Mouse (Mus musculus) frontal cortex, adult (tissue): ENCODE results near the gene Golga5.

Experiments
- ATAC-seq: cut with Nextera tagmentation; 2 replicates; pipeline ENCODE4 v1.9.2; 2017; ENCODE audit warnings: mild to moderate bottlenecking, moderate library complexity, mixed read lengths; ENCODE audit not compliant: low TSS enrichment

Gene Golga5

DNA sequence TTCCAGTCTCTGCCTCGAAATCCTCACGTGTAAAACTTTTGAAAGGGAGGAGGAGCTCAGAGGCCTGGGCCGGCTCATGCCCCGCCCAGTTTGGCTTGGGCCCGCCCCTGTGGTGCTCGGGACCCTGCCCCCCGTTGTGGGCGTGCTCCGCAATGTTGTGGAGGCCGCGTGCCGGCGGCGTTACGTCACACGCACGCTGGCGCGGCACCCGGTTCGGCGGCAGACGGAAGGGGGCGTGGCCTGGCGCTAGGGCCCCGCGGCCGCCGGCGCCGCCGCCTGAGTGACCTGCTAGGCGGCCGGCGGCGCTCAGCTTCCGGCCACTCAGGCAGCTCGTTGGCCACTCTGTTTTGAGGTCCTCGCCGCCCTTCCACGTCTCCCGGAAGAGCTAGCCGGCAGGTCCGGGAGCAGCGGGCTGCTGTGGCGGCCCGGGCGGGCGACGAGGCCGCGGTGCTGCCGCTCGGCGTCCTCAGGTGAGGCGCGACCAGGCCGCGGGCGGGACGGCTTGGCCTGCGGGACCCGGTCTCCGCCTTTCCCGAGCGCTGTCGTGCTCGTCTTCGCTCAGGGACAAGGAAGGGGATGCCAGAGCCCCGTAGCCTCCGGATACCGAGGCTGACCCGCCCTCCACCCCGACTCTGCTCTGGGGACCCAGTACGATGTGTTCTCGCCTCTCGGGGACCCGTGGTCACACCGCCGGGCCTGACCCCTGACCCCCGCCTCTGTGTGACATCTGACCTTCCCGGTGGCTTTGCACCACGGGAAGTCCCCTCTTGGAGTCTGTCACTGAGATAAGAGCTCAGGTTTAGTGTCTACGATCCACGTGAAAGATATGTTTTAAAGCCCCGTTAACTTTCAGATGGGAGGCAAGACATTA lies at the start of gene Golga5:
Gene Golga5 (plus strand): TSS at position 242 of the 871 bp plus-strand sequence.
- ATAC-seq, result peak; percentile 98

DNA sequence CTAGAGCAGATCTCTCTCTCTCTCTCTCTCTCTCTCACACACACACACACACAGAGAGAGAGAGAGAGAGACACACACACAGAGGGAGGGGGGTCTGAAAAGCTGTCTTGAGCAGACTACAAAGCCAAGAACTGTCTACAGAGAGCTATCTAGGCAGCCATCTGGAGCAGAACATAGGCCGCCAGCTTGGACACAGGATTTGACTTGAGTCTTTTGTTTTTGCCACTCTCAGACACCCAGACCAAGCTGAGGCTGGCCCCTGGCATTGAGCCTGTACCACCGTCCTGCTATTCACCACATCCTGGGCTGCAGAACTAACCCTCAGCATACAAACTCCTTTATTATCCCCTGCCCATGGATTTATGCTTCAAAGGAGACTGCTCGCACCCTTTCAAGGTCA lies 49.4 kb upstream of the Golga5 start:
- ATAC-seq, result peak; percentile 28

DNA sequence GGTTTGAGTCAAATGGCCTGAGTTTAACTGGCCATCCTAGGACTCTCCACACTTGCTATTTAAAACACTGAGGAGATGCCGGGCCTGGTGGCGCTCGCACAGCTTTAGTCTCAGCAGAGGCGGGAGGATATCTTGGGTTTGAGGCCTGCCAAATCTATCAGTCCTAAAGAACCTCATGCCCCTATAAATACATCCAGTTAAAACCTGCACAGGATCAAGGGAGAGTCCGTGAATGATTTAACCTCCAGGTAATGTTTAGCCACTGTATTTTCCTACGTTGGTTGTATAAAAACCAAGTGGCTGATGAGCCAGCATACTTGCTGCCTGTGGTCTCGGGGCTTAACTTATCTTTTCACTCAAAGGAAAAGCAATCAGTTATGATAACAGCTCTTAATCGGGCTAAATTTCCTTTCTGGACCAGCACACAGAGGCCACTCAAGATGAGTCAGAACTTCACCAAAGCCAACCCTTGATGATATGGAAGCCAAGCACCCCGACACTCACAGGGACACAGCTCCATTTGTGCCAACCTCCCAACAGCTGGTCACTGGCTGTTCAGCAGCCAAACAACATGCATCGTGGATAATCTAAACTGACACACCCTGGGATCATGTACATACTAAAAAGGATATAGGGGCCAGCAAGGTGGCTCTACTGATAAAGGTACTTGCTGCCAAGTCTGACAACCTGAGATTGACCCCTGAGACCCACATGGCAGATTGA lies 48.6 kb upstream of the Golga5 start:
- ATAC-seq, result no peak

DNA sequence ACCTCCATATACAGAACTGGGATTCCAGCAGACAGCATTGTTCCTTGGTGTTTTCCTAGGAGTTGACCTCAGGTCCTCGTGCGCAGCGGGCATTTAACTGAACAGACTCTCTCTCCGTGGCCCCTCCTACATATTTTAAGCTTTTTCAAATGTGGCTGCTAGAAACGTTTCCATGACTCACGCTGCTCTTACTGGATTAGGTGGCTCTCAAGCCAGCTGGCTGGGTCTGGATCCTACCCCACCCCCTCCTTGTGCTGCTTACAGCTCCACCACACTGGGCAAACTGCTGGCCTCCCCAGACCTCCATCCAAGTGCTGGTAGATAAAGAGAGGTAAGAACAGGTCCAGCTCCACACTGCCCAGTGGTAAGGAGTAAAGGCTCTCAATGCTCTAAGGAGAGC lies 46.9 kb upstream of the Golga5 start:
- peak; percentile 77 for ATAC-seq

DNA sequence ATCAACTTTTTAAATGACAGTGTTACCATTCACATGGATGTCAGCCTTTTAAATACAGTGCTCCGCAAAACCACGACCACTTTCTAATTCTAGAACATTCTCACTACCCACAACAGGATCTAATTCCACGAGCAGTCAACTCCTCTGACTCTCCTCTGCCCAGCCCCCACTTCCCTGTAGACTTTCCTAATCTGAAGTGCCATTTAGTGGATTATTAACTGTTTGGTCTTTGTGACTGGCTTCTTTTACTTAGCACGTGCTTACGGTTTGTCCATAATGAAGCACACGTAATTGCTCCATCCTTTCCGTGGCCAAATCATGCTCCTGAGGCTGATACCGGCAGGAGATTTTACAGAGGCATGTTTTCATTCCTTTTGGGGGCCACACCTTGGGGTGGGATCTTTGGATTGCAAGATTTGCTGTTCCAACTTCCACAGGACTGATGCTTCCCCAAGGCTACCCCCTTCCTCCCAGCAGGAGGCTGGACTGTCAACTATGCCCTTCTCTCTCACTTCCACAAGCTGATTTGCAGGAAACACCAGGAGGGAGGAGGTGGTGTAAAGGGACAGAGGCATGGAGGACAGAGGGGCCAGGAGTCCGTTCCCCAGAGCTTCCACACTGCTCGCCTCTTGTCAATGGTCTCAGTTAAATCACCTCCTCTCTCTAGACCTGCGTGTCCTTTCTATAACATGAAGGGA lies 46.2 kb upstream of the Golga5 start:
- no peak for ATAC-seq

DNA sequence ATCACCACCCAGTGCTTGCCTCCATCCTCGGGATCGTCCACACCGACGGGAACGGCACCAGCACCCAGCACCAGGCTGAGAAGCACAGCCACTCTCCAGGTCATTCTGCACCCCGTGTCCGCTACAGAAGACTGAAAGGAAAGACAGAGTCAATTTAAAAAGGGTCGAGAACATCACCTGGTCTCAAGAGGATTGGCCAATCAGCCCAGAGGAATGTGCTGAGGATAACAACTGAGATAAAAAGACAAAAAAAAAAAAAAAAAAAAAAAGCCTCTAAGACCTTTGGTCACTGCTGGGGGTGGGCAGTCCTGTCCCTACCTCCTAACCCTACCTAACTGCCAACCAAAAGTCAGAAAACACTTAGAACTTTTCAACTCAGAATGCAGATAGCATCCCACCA lies 45.3 kb upstream of the Golga5 start:
- ATAC-seq, result no peak

DNA sequence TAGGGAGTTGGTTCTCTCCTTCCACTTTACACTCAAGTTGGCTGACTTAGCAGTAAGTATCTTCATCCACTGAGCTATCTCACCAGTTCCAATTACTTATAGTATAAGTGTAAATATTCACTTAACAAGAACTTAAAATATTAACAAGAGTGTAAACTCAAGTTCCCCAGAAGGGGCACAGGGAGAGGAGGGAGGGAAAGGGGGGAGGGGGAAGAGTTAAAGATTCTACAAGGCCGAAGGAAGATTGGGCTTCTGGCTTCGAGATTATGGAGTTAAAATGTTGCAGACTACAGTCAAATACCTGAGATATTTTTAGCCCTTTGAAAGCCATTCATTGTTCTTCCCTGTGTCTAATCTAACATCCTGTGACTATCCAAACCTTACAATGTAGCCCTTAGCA lies 44.5 kb upstream of the Golga5 start:
- ATAC-seq, result no peak

DNA sequence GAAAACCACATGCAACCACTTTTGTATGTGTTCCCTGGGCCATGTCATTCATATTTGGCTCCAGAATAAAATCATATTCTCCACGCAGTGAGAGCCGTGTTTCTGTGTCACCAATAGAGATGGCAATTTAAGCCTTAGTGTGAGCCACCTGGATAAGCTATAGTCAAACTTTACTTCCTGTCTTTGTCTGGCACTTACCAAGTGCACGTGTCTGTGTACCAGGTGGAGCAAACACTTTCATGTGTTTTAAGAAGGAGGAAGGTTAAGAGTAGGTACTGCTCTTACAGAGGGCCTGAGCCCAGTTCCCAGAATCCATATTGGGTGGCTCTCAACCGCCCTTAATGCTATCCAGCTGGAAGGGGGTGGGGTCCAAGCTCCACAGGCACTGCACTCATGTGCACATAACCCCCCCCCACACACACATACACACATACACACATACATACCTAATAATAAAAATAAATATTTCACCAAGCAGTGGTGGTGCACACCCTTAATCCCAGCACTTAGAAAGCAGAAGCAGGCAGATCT lies 43.8 kb upstream of the Golga5 start:
- no peak for ATAC-seq

DNA sequence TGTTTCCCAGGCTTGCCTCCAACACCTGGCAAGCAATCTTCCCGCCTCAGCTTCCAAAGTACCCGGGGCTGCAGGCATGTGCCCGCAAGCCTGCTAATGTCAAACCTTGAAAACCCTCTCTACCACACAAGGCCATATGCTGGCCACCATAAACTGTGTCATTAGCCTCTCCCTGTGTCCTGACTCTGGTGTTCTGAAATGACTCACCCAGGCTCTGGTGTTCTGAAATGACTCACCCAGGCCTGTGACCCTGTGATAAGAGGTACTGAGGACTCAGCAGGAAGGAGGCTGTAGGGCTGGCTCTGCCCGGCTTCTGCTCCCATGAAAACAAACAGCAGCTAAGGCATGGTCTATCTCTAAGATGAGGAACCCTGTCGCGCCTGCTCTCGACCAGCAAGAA lies 42.6 kb upstream of the Golga5 start:
- ATAC-seq, result no peak

DNA sequence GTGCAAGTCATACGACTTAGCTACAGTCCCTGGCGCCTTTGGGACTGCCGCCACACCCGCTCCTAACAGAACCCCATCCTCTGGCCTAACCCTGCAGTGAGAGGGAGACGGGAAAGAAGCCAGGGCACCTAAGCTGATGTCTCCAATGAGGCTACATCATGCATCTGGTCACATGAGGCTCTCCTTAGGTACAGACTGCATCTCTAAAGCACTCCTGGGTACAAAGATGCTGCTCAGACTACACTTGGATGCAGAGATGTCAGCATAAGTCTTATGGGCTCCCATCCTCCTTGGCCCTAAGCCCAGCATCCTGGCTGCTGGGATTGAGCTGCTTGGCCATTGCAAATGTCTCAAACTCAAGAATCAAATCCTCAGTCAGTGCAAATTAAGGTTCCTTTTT lies 39.3 kb upstream of the Golga5 start:
- no peak for ATAC-seq

DNA sequence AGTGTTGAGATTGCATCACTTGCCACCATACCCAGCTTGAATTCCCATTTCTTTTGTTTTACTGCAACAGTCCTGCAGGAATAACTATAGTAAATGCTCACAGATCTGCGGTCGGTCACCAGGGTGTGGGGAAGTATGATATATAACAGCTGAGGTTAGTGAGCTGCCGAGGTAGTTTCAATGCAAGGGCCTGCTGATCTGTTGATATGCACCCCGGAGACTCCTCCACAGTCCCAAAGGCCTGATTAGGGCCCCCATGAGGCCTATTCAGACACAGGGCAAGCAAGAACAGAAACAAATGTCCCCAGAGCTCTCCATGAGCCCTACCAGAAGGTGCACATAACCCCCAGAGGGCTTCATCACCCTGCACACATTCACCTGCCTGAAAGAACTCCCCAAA lies 38.7 kb upstream of the Golga5 start:
- ATAC-seq, result no peak

DNA sequence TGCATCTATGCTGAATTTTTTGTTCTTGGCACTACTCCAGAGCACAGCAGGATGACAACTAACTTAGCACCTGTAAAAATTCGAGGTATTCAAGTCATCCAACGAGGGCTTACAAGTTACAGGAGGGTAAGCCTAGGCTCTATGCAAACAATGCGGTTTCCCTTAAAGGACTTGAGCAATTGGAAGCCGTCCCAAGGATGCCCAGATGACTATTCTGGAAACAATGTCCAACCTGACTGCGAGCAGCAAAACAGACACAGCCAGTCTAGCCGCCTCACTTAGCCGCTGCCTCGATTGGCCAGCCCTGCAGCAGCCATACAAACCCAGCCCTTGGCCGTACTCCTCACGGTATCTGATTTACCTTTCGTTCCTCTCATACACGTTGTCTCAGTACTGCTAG lies 36.7 kb upstream of the Golga5 start:
- no peak for ATAC-seq

DNA sequence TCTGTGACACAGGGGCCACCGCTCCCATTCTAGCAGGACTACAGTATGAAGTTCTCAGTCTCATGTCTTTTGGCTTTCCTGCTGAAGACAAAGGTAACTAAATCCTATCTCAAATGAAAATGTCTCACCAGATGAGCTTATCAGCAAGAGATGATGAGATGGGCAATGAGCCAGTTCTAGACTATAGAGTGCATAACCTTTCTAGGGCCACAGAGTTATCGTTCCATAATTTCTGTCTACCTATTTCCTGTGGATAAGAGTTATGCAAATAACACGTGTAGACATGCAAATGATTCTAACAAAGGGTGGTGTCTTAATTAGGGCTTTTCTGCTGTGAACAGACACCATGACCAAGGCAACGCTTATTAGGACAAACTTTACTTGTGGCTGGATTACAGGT lies 34.8 kb upstream of the Golga5 start:
- no peak for ATAC-seq

DNA sequence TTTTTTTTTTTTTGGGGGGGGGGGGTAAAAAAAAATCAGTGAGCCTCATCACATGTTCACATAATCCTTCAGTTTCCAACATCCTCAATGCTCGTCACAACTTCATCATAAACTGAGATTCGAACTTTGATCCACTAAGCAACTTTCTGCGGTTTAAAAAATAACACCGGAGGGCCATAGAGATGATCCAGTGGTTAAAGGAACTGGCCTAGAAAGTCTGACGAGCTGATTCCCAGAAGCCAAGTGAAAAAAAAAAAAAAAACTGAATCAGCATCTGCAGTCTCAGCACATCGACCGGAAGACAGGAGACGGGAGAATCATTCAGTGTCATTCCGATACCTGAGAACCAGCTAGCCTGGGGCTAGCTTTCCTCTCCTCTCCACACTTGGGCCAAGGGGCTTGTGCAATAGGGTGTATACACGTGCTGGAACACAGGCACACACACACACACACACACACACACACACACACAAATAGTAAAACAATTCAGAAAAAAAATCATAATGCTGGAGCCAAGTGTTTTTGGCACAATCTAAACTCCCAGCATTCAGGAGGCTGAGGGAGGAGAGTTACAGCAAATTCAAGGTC lies 31.9 kb upstream of the Golga5 start:
- ATAC-seq, result no peak

DNA sequence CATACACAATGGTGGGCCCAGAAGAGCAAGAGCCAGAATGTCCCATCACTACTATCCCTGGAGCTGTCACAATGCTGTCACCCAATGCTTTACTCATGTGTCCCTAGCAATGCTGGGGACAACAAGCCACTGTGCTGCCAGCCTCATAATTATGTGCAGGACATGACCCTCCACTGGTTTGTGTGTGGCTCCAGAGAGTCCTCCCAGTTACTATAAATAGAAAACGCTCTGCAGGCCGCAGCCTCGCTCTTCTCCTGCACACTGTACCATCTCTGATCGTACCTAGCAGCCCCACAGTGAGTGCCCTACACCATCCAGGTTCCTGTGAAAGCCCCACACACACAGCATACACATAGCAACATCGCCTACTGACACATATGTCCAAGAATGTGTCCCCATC lies 31.0 kb upstream of the Golga5 start:
- peak; percentile 6; the same call in 1 of the 2 replicates for ATAC-seq

DNA sequence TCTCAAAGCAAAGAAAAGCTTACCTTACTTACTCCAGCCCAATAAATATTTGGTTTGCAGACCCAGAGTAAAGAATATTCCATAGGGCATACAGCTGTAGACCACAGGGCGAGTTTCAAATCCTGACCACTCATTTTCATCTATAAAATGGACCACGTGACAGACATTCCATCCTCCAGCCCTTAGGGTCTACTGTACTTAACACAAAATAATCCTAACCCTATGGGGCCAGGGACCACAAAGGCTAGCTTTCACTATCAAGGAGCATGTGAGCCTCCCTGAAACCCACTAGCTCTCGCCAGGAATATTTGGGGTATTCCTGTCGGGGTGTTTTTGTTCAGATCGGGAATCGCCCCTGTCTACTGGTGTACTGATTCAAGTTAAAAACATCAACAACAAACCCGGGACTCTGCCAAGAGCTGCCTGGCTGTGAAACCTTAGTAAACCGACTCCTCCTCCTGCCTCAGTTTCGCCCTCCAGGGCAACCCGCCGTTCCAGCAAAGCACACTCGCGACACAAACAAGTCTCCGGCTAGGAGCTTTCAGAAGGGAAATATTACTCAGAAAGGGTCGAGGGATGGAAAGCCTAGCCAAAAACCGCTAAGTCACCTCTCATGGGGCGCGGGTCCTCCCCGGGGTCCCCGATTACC lies 29.8 kb upstream of the Golga5 start:
- peak; percentile 36 for ATAC-seq

DNA sequence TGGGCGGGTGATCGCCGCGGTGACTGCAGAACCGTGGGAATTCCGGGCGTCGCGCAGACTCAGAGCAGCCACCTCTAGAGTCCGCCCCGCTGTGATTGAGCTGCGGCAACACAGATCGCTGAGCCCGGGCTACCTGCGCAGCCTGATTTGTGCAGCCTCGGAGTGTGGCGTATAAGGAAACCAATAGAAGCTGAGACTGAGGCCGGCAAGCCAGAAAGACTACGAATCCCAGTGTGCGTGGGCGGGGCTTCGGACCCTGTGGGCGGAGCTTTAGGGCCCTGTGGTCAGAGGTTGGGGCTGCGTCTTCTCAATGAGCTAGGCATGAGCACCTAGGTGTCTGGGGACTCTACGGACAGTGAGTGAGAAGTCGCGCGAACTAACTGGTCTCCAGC lies 29.3 kb upstream of the Golga5 start, which contains the start of gene Lgmn:
Gene Lgmn (minus strand): TSS at position 182 of the 392 bp plus-strand sequence.
- ATAC-seq, result peak; percentile 99

DNA sequence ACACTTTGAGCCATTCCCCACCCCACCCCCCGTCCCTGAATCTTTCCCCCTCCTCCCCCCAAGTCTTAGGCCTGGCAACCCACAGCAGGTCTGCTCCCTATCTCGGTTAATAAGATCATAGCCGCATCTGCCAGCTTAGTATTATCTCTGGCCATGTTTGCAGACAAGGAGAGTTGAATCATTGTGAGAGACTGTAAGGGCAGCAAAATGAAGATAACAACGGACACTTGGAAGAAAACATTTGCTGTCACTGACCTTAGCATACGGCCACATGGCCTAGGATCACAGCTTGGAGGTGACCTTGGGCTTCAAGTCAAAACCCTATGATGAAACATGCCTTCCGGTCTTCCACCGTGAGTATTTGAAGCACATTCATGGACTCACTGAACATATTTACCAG lies 28.4 kb upstream of the Golga5 start:
- no peak for ATAC-seq

DNA sequence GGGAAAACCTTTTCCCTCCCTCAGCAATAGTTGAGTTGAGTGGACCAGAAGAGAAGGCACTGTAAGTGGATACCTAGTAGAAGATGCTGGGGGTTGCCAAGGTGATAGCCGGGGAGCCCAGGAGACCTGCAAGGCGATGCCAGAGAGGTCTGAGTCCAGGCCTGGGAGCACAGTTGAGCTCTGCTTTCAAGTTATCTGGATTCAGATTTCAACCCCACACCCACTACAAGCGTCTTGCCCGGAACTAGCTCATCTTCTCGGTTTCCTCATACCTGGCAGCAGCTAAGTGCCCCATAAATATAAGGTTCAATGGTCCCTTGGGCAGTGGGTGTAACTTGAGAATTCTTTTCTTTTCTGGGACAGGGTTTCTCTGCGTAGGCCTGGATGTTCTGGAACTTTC lies 27.8 kb upstream of the Golga5 start:
- ATAC-seq, result no peak

DNA sequence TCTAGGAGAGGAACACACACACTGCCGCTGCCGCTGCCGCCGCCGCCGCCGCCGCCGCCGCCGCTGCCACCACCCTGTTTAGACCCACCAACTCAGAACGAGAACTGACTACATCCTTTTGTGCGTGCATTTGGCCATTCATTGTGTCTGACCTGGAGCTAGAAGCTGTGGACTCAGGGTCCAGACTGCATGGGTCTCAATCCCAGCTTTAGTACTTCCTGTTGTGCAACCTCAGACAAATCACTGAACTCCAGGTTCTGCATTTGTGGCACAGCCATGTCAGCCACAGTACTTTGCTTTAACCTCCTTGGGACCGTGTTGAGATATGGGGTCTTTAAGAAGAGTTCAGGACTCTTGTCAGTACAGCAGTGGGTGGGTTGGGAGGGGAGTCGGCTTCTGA lies 26.3 kb upstream of the Golga5 start:
- no peak for ATAC-seq

DNA sequence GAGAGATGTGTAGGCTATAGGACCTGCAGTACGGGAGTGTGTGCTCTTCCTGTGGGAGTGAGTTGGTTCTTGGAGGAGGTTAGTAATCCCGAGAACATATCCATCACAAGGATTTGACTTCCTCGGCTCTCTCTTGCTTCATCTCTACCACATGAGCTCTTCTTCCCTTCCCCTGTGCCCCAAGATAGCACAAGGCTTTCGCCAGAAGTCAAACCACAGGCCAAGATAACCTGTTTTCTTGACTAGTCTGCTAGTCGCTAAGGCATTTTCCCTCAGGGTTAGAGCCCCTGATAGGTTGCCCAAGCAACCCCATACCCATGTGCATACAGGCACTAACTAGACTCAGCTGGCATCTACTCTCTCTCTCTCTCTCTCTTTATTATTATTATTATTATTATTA lies 25.3 kb upstream of the Golga5 start:
- ATAC-seq, result no peak
